In genomic region chr5:122142230-122142992, GRCm38 (mm10) we compare ENCODE assay signal across 9 mouse cellular contexts. TPM values are rescaled to one million over a fixed set of nuclear protein-coding genes. Genes with fewer than 3 reads are reported as not detected.
A peak's percentile ranks its signal among the peaks of the same experiment; 100 is the strongest.
DNase-seq lines count a peak whose midpoint lies in the region; ATAC-seq and TF ChIP-seq lines count a peak whose summit lies in the region.
"Had no signal": no experiment of that assay in that cellular context is flagged by ENCODE, and none has a peak within 500 bp of the region (broad histone marks: within the 10 kb centered on the region; RNA-seq: fewer than 3 reads in every experiment).

No protein-coding gene starts in this region.

- TF ChIP-seq CTCF in liver, adult 2 months (IDR thresholded peaks at IDR 0.05; ENCODE audit: low read depth, low read length) = peak; percentile 76

- no peak for TF ChIP-seq POLR2A in liver, adult 2 months (IDR thresholded peaks at IDR 0.05; ENCODE audit: extremely low read depth, insufficient read depth, low read length)

- no peak overlapping the region for H3K4me3 ChIP-seq in liver, adult 2 months (ENCODE audit: insufficient read depth, low read depth, low read length)
- H3K4me3 ChIP-seq in liver, embryonic 11.5 days (ENCODE audit: low read depth, low read length) = no peak overlapping the region

- WGBS in liver, adult 2 months = 57% methylated on average over 8 of the region's 8 CpGs
- 42% methylated on average over 8 of the region's 8 CpGs for WGBS in liver, embryonic 11.5 days

- no peaks in the 10 kb centered on the region for H3K27me3 ChIP-seq in liver, adult 2 months (ENCODE audit: control insufficient read depth, insufficient read depth, low read length)
- no peaks in the 10 kb centered on the region for H3K27me3 ChIP-seq in liver, embryonic 11.5 days (replicated peaks; ENCODE audit: control insufficient read depth, insufficient read depth, low read length)

- no peaks in the 10 kb centered on the region for H3K4me1 ChIP-seq in liver, adult 2 months (ENCODE audit: control insufficient read depth, insufficient read depth, low read length)
- peaks cover 8% of the 10 kb centered on the region for H3K4me1 ChIP-seq in liver, embryonic 11.5 days (replicated peaks; ENCODE audit: control insufficient read depth, insufficient read depth, low read length)

- no peak overlapping the region for H3K27ac ChIP-seq in liver, adult 2 months (replicated peaks; ENCODE audit: insufficient read depth, low read depth, low read length)
- H3K27ac ChIP-seq in liver, embryonic 11.5 days (ENCODE audit: low read depth, low read length) = no peak overlapping the region

- no peaks in the 10 kb centered on the region for H3K9me3 ChIP-seq in liver, embryonic 11.5 days (ENCODE audit: control insufficient read depth, low read length)

- H3K36me3 ChIP-seq in liver, adult 2 months (ENCODE audit: control insufficient read depth, insufficient read depth, low read length) = no peaks in the 10 kb centered on the region
- H3K36me3 ChIP-seq in liver, embryonic 11.5 days (ENCODE audit: control insufficient read depth, insufficient read depth, low read length) = no peaks in the 10 kb centered on the region

- no peak overlapping the region for H3K9ac ChIP-seq in liver, adult 2 months (ENCODE audit: low read depth, low read length)
- no peak overlapping the region for H3K9ac ChIP-seq in liver, embryonic 11.5 days (ENCODE audit: low read depth, low read length)

- no peak for ATAC-seq in cerebellum, adult (ENCODE audit: insufficient number of reproducible peaks, low FRiP score, low TSS enrichment)
- no peak for ATAC-seq in liver, embryonic 11.5 days (replicated peaks; ENCODE audit: low FRiP score)
- no peak for ATAC-seq in frontal cortex, adult (ENCODE audit: low TSS enrichment)

- H3K4me2 ChIP-seq in liver, embryonic 11.5 days = no peak overlapping the region

- DNase-seq in cerebellum, adult 11 months = peak; percentile 14
- DNase-seq in liver, adult 2 months (ENCODE audit: extremely low read depth, low read depth, low spot score) = no peak
- no peak for DNase-seq in liver, embryonic 11.5 days (ENCODE audit: low spot score)
- peak; percentile 48 for DNase-seq in cerebellum, adult 9-11 months
- peak; percentile 72 for DNase-seq in lung, postnatal 10 days
- DNase-seq in thymus, postnatal 36 days = peak; percentile 59 to 66

- no peaks in the 10 kb centered on the region for H3K79me2 ChIP-seq in liver, adult 2 months (ENCODE audit: control insufficient read depth, insufficient read depth, low read length)

RNA-seq across cellular contexts. Expression of gene Ccdc63, which starts 1.8 kb away (rescaled TPM):
- total RNA-seq in liver, adult 2 months (2014; rRNA removed) = not detected in 2 replicates
- polyA plus RNA-seq in liver, adult 2 months (2012; rRNA removed) = not detected in 2 replicates
- 0.32 and 0.39 TPM in 2 replicates for polyA plus RNA-seq in liver, embryonic 11.5 days (2014; fragmentation: Nextera tagmentation; extraction: Ambion mirVana)
- polyA plus RNA-seq: intestine, embryonic 14.5 days had no signal

RNA-seq across cellular contexts. Expression of gene Ppp1cc, which starts 15.7 kb away (rescaled TPM):
- 100 TPM in 2 replicates for total RNA-seq in liver, adult 2 months (2014; rRNA removed)
- polyA plus RNA-seq in liver, adult 2 months (2012; rRNA removed) = 34.9 and 36.4 TPM in 2 replicates
- polyA plus RNA-seq in liver, embryonic 11.5 days (2014; fragmentation: Nextera tagmentation; extraction: Ambion mirVana) = 276 and 285 TPM in 2 replicates

RNA-seq across cellular contexts. Expression of gene Myl2, which starts 41.7 kb away (rescaled TPM):
- total RNA-seq in liver, adult 2 months (2014; rRNA removed) = 0.74 and 3.9 TPM in 2 replicates
- polyA plus RNA-seq in liver, adult 2 months (2012; rRNA removed) = not detected in 2 replicates
- polyA plus RNA-seq in liver, embryonic 11.5 days (2014; fragmentation: Nextera tagmentation; extraction: Ambion mirVana) = 9.9 and 20.9 TPM in 2 replicates
- polyA plus RNA-seq: intestine, embryonic 14.5 days had no signal

Comparison
In these comparisons a context has a peak if more than half of its experiments do, and no peak if none do; other contexts are left out.
1. RNA of gene Myl2, which starts 41.7 kb away (polyA plus RNA-seq): 9.9 to 20.9 TPM in liver, embryonic 11.5 days; not detected in liver, adult 2 months; every median in the first group is over 10 times any median in the second.
2. DNase-seq: peak in cerebellum, adult 11 months (single experiment), cerebellum, adult 9-11 months (single experiment), lung, postnatal 10 days (single experiment) and thymus, postnatal 36 days (2 of 2); none in liver, adult 2 months (single experiment) and liver, embryonic 11.5 days (single experiment).